Mouse (Mus musculus) spleen, postnatal 10 days (tissue): Measurements from ENCODE around the gene Zfyve1.
"Not testable (repeated sequence)": the region's sequence is repeated elsewhere in the genome, so short reads cannot be mapped to it uniquely, and the experiment has no call there.

Experiments
- DNase-seq, 2 experiments: peaks; one replicate each; pipeline ENCODE4 v3.0.0; 2021 to 2022; ENCODE audit warnings: low spot score in 2 of 2

Gene Zfyve1

GRCm38 (mm10) chr12:83597025-83597501, at the start of gene Zfyve1:
Zfyve1 (minus strand) TSS chr12:83597222.
- peak; percentile 83 to 92 for DNase-seq

GRCm38 (mm10) chr12:83643116-83643515, 46.1 kb upstream of the Zfyve1 start:
- DNase-seq: no peak

GRCm38 (mm10) chr12:83641233-83641632, 44.2 kb upstream of the Zfyve1 start:
- DNase-seq: no peak

- DNase-seq: no peak
These were observed 36.8 kb upstream of the Zfyve1 start for GRCm38 (mm10) chr12:83633807-83634206.

- DNase-seq: peak; percentile 63 to 67
These were observed 35.6 kb upstream of the Zfyve1 start for GRCm38 (mm10) chr12:83632680-83633025.

- peak; percentile 92 for DNase-seq
These were observed 35.0 kb upstream of the Zfyve1 start for GRCm38 (mm10) chr12:83631743-83632679.

- DNase-seq: not testable (repeated sequence)
These were observed 33.9 kb upstream of the Zfyve1 start, which contains the start of gene Rbm25 for GRCm38 (mm10) chr12:83630936-83631335. Rbm25 (plus strand) TSS chr12:83631236.

GRCm38 (mm10) chr12:83624321-83624720, 27.3 kb upstream of the Zfyve1 start:
- no peak for DNase-seq

- DNase-seq: no peak
These were observed 25.2 kb upstream of the Zfyve1 start for GRCm38 (mm10) chr12:83622031-83622755.

- DNase-seq: not testable (repeated sequence)
These were observed 23.7 kb upstream of the Zfyve1 start for GRCm38 (mm10) chr12:83620694-83621093.

GRCm38 (mm10) chr12:83618981-83619380, 22.0 kb upstream of the Zfyve1 start:
- no peak for DNase-seq

- DNase-seq: no peak
These were observed 20.2 kb upstream of the Zfyve1 start for GRCm38 (mm10) chr12:83617261-83617660.

- not testable (repeated sequence) for DNase-seq
These were observed 9.4 kb upstream of the Zfyve1 start for GRCm38 (mm10) chr12:83606411-83606810.

- DNase-seq: no peak
These were observed 5.3 kb upstream of the Zfyve1 start for GRCm38 (mm10) chr12:83602285-83602684.

GRCm38 (mm10) chr12:83597881-83598280, 859 bp upstream of the Zfyve1 start:
- DNase-seq: no peak

- no peak for DNase-seq
These were observed 649 bp downstream of the Zfyve1 start for GRCm38 (mm10) chr12:83596191-83596954.

GRCm38 (mm10) chr12:83594454-83595040, 2.5 kb downstream of the Zfyve1 start:
- DNase-seq: no peak

- DNase-seq: no peak
These were observed 5.1 kb downstream of the Zfyve1 start for GRCm38 (mm10) chr12:83591754-83592501.

- no peak for DNase-seq
These were observed 10.4 kb downstream of the Zfyve1 start for GRCm38 (mm10) chr12:83586628-83587027.

- DNase-seq: no peak
These were observed 14.3 kb downstream of the Zfyve1 start for GRCm38 (mm10) chr12:83582747-83583146.

GRCm38 (mm10) chr12:83582106-83582505, 14.9 kb downstream of the Zfyve1 start:
- DNase-seq: no peak
